Mouse (Mus musculus) lung, adult 2 months (tissue): ENCODE results near the gene Kif16b. TPM values are rescaled to one million over a fixed set of nuclear protein-coding genes. Genes with fewer than 3 reads are reported as not detected.

ENCODE experiments used
- DNase-seq: peaks from one replicate; pipeline ENCODE4 v3.0.0; 2022
- H3K4me1 ChIP-seq: fragments of 200-500 bp; 2 replicates; pipeline ENCODE4 v1.6.1; 2011; ENCODE audit warnings: low read length; ENCODE audit not compliant: control insufficient read depth, insufficient read depth
- H3K4me3 ChIP-seq: fragments of 200-500 bp; replicated peaks from 2 replicates; pipeline ENCODE3; 2011; ENCODE audit warnings: low read depth, mild to moderate bottlenecking, control low read depth, low read length; ENCODE audit errors: extremely low read depth
- CTCF ChIP-seq: fragments of 200-500 bp; IDR thresholded peaks from 2 replicates; pipeline ENCODE4 v1.5.1; 2011; ENCODE audit warnings: mild to moderate bottlenecking, low read length, control low read depth; ENCODE audit not compliant: insufficient read depth
- POLR2A ChIP-seq: fragments of 200-500 bp; IDR thresholded peaks from 2 replicates; pipeline ENCODE4 v1.6.1; 2011; ENCODE audit warnings: low read depth, mild to moderate bottlenecking, control low read depth, low read length, borderline replicate concordance; ENCODE audit errors: extremely low read depth
- WGBS: fragments of 180-500 bp; shearing (Covaris S2); methylation state at CpG from one replicate; pipeline ENCODE4 v1.1.7; 2018; 5-methylcytosine and 5-hydroxymethylcytosine counted together
- polyA plus RNA-seq: library from polyadenylated mRNA; depleted of rRNA; stranded (reverse); fragments of >200 nt; gene quantifications from 2 replicates; pipeline ENCODE4 v1.2.3, GENCODE M21; 2012

The Kif16b gene
- polyA plus RNA-seq, 1 experiment: 13.3 TPM

DNA sequence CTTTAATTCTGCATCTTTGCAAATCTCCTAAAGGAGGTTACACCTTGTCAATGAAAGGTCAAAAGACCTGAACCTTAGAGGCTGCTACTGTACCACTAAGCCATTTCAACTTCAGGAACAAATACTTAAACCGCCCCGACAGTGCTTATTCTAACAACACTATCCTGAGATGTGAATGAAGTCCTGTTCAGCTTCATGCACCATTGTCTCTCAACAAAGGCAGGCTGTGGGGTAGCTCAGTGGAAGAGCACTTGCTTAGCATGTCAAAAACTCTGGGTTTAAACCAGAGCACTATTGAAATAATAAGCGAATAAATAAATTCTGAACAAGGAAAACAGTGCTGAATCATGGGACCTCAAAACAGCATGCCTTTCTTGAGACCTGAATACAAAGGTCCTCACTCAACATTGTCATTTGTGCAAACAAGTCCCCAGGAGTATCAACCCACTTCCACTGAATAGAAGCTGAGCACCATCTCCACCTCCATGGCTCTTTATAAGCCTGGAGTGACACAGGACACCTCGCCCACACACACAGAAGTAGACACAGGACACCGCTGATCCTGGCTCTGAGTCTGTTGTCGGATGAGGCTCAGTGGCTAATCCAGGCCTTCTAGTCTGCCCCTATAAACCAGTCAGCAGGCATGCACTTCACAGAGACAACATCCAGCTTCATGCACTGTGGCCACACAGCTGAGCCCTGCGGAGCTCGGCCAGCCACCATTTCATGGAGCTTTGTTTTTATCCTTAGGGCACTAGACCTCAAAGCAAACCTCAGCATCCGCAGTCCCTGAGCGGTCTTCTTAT, 68.5 kb downstream of the Kif16b start:
- no peak for DNase-seq
- 82% methylated on average over 10 of the region's 10 CpGs for WGBS
- Histone ChIP-seq H3K4me1 (no peaks in the 10 kb centered on the region; the same call in 1 of the 2 replicates), H3K4me3 (no peak overlapping the region)
- no peak for TF ChIP-seq POLR2A
- TF ChIP-seq CTCF: no peak

GRCm38 (mm10) chr2:142813033-142813432, 88.3 kb downstream of the Kif16b start:
- WGBS: 34% methylated on average over 2 of the region's 2 CpGs
- Histone ChIP-seq H3K4me1 (no peaks in the 10 kb centered on the region), H3K4me3 (no peak overlapping the region)
- no peak for DNase-seq
- peak; percentile 32; the same call in 1 of the 2 replicates for TF ChIP-seq CTCF
- no peak for TF ChIP-seq POLR2A

GRCm38 (mm10) chr2:142803760-142804448, 97.4 kb downstream of the Kif16b start:
- Histone ChIP-seq H3K4me3 (no peak overlapping the region), H3K4me1 (no peaks in the 10 kb centered on the region)
- WGBS: 91% methylated on average over 1 of the region's 1 CpGs
- no peak for TF ChIP-seq CTCF
- TF ChIP-seq POLR2A: no peak
- no peak for DNase-seq

DNA sequence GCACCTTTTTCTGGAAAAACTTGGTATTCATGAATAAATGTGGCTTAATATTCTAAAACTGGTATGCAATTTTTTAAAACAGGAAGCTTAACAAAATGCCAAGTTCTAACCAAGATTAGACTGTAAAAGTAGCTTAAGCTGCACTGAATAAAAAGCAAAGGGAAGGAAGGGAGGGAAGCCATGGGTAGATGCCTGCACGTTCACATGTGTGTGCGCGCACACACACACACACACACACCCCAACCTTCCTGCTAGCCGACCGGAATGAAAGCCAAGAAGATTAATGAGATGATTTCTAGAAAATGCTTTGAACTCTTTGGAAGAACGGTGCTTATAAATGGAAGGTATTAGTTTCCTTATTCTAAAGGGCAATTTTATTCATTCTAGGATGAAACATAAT, 104.0 kb downstream of the Kif16b start:
- Histone ChIP-seq H3K4me3 (no peak overlapping the region), H3K4me1 (no peaks in the 10 kb centered on the region)
- DNase-seq: no peak
- 49% methylated on average over 6 of the region's 6 CpGs for WGBS
- TF ChIP-seq POLR2A (no peak), CTCF (no peak)

DNA sequence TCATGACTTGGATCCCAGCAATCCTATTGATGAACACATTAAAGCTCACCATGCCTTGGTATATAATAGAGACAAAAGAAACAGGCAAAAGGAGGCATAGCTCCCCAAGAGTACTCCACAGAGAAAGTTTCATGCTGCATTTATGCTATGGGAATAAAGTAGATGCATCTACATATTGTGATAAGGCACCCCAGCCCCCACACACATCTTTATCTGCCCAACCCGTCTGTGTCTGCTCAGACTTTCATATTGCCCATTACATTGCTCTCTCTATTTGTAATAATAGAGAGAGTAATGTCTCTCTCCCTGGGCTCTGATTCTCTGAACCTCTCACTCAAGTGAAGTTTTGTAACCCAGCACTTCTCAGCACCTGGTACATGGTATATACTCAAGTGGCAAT, 126.0 kb downstream of the Kif16b start:
- H3K4me3 ChIP-seq: no peak overlapping the region
- H3K4me1 ChIP-seq: no peaks in the 10 kb centered on the region
- no peak for TF ChIP-seq CTCF
- TF ChIP-seq POLR2A: no peak
- no peak for DNase-seq
- WGBS: 69% methylated on average over 1 of the region's 1 CpGs

GRCm38 (mm10) chr2:142774752-142775151, 126.6 kb downstream of the Kif16b start:
- DNase-seq: no peak
- TF ChIP-seq POLR2A (no peak), CTCF (no peak)
- 77% methylated on average over 1 of the region's 1 CpGs for WGBS
- no peaks in the 10 kb centered on the region for H3K4me1 ChIP-seq
- no peak overlapping the region for H3K4me3 ChIP-seq

DNA sequence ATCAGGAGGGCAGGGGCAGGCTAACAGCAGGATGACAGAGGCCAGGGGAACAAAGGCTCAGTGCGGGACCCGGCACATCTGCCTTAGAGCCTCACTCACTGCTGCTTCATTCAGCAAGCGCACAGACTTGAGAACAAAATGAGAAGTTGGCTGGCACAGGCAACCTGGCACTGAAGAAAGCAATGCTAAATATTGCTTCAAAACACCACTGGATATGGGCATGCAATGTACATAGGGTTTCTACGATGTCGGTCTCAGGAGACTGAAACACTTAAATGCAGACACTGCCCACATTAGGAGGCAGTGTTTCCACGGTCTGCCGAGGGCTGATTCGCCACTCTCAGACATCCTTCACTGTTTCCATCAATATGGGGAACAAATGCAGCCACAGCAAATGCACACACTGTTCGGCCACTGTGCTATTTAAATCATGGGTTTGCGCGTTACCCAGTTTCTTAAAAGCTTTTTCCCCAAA, 131.6 kb downstream of the Kif16b start:
- no peak for DNase-seq
- H3K4me1 ChIP-seq: no peaks in the 10 kb centered on the region
- no peak for TF ChIP-seq CTCF
- TF ChIP-seq POLR2A: no peak
- no peak overlapping the region for H3K4me3 ChIP-seq
- WGBS: 85% methylated on average over 11 of the region's 11 CpGs

- 59% methylated on average over 2 of the region's 2 CpGs for WGBS
- H3K4me1 ChIP-seq: no peaks in the 10 kb centered on the region
- TF ChIP-seq CTCF (no peak), POLR2A (no peak)
- H3K4me3 ChIP-seq: no peak overlapping the region
- no peak for DNase-seq
Measured at GRCm38 (mm10) chr2:142764276-142764675, 137.1 kb downstream of the Kif16b start.

GRCm38 (mm10) chr2:142760843-142761242, 140.5 kb downstream of the Kif16b start:
- DNase-seq: no peak
- WGBS: 82% methylated on average over 4 of the region's 4 CpGs
- TF ChIP-seq CTCF (no peak), POLR2A (no peak)
- Histone ChIP-seq H3K4me3 (no peak overlapping the region), H3K4me1 (no peaks in the 10 kb centered on the region)
